Mouse (Mus musculus) G1E-ER4 (cell line): ENCODE data around the gene Synj2. TPM values are rescaled to one million over a fixed set of nuclear protein-coding genes. Genes with fewer than 3 reads are reported as not detected.

Experiments used
- GATA1 ChIP-seq: IDR thresholded peaks from one replicate; pipeline ENCODE4 v1.8.0; 2012; ENCODE audit warnings: low read length, inconsistent platforms
- polyA plus RNA-seq: library from polyadenylated mRNA; stranded (reverse); fragments of >175 nt; gene quantifications from 2 replicates; pipeline ENCODE4 v1.2.3, GENCODE M21; 2012

Synj2 gene
- polyA plus RNA-seq, 1 experiment = not detected

DNA sequence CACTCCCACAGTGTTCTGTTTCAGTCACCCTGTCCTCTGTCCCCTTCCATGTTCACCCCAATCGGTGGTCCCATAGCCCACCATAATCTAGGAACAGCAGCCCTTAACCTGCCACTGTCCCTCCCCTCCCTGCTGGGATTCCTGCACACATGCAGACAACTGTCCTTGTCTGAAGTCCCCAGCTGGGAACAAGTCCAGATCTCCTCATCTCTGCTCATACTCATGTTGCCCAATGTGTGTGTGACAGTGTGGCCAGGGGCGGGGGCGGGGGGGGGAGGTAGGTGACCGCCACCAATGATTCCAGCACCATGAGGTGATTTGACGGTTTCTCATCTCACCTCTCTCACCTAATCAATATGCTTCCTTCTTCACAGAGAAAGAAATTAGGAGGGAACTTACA, 17.1 kb downstream of the Synj2 start:
- no peak for TF ChIP-seq GATA1

DNA sequence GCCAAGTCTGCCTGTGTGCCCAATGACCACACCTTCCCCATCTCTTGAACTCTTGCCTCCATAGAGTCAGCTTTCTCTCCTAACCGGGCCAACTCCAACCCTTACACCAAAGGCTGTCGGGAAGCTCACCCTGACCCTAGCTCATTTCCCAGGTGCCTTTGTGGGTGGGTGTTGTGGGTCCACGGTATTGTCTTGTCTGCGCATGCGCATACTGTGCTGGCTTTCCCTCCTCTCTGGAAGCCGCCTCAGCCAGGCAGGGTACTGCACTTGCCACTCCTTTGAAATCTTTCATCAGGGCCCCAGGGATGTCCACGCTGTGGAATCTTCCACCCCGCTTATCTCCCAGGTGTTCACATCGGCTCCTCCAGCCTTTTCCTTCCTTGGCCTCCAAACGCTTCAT, 17.6 kb downstream of the Synj2 start:
- no peak for TF ChIP-seq GATA1

DNA sequence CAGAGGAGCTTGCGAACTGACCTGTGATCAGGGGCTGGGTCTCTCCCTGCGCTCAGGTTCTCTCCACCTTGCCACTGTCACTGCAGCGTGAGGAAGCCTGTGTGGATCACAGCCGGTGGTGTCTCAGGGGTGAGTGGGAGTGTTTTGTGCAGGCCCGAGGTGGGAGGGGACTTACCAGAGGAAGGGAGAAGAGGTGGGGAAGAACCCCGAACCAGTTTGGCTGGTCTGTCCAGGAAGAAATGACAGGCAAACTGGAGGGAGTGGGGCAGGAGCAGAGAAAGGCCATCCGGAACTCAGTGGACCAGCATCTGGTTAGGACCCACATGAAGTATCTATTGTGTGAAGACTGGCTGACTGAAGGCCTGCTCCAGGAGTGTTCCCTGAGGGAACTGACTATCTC, 18.0 kb downstream of the Synj2 start:
- TF ChIP-seq GATA1 = no peak

DNA sequence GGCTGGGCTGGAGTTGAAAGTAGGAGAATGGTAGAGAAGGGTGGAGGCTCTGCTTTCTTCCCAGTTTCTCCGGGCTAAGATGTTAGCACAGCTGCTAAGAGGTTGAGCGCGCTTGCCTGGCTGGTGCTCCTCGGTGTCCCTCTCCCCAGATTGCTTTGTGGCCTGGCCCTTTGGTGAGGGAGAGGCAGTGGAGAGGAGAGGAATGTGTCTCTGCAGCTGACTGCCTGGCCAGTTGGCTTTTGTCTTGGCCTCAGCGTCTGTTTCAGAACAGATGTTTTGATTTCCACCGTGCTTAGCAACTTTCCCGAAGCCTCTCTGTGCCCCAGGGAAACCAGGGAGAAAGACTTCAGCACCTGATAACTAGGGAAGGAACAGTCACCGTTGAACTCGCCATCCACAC, 18.7 kb downstream of the Synj2 start:
- no peak for TF ChIP-seq GATA1

DNA sequence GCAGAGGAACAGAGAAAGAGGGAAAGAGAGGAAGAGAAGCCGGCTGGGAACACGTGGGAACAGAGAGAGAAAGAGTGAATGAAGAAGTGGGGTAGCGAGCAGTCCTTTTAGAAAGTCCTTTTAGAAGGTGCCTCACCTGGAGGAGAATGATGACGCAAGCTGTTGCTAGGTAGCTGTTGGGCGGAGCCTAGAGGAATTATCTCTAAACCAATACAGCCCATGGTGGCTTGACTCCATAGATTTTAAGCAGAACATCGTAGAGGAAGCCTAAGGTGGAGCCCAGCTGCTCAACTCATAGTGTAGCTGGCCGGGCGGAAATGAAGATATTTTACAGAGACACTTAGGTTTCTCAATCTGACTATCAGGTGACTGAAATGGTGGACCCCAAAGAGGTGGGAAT, 22.7 kb downstream of the Synj2 start:
- TF ChIP-seq GATA1 = no peak

DNA sequence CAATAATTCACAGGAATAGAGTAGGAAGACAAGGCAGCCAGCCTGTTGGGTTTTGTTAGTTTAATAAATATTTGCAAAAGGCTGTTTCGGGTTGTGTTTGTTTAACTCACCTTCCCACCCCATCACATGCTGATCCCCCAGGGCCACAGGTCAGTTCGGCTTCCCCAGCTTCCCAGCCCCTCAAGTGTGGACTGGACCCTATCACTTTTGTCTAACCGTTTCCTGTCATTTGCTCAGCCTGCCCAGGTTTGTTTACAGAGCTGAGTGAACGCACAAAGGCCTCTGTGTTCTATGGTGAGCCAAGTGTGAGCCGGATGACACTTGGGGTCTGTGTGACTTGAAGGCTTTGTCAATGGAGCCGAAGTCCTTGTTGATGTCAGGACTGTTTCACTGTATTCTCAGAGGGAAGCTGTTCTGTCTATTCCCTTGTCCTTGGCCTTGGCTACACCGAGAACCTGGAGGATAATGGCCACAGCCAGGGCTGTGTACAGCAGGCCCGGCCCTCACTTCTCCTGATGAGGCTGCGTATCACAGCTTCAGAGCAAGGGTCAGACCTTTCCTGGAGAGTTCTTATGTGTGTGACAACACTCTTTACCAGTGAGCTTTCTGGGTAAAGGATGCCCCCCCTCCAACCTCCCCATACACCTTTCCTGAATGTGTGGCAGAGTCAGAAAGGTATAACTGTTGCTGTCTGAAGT, 24.2 kb downstream of the Synj2 start:
- TF ChIP-seq GATA1 = no peak

DNA sequence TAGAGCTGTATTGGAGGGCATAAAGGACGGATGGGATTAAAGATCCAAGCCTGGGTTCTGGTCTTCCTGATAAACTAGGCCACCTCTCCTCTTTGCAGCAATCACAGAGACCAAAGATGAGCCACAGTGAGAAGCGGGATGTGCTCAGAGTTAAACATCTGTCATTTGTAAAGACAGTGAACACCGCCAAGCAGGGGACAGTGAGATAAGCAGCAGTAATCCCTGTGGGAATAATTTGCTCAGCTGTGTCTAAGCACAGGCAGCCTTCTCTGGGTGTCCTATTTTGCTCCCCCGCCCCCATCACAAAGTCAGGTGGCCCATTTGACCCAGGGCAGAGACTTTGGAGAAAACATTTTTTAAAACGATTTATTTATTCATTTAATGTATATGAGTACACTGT, 25.6 kb downstream of the Synj2 start:
- no peak for TF ChIP-seq GATA1

DNA sequence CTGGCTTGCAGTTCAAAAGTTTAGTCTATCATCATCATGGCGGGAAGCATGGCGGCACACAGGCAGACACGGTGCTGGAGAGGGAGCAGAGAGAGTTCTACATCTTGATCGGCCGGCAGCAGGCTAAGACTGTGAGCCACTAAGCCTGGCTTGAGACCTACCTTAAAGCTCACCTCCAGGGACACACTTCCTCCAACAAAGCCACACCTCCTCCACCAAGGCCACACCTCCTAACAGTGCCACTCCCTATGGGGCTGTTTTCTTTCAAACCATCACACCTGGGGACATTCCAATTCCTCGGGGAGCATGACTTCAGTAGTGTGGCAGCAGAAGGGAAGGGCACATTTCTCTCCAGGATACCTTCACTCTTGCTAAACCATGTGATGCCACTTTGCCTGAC, 27.5 kb downstream of the Synj2 start:
- no peak for TF ChIP-seq GATA1

DNA sequence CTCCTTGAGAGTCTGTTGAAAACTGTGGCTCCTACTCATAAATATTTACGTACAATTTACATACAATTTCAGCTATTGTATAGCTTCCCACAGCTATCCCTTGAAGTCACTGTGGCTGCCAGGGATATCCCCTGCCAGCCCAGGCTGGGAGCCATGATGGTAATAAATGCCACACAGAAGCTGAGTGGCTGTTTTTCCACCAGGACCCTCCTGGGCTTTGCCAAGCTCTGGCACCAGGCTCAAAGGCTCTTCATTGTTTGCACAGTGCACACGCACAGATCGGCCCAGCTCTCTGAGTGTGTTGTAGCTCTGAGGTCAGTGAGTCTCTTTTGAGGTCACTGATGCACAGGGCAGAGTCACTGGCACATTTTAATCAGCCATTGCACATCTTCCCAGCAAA, 28.2 kb downstream of the Synj2 start:
- TF ChIP-seq GATA1 = no peak

DNA sequence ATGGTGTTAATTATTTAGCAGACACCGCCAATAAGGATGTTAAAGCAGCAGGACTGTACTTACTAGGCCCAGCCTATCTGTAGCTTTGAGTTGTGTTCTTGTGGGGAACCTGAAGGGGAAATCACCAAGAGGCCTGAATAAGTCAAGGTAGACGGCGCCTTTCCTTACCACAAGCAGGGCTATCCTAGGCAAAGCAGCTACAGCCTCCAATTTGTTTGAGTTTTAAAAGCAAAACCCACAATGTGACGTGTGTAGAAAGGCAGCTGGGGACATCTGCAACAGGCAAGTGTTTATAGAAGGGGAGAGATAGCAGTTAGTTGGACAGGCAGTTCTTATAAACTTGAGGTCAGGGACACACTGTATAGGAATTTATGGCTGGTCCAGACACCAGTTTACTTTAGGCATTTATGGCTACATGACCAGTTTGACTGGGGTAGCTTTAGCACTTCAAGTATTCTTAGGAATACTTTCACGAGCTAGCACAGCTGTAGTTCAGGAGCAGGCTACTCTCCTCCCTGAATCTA, 29.3 kb downstream of the Synj2 start:
- no peak for TF ChIP-seq GATA1

DNA sequence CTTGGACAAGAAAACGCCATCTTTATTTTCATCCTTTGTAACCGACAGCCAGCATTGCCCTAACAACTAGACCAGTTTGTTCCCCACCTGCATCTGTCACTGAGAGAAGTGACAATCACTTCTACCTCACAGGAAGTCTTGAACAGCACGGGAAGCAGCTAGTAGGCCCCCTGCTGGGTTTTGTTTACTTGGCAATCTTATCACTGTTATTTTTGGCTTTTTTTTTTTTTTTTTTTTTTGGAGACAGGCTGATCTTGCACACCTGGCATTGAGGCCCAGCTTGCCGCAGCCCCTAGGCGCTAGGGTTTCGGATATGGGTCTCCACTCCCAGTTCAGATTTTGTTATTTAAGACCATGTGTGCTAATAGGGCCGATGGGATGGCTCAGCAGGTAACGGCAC, 32.5 kb downstream of the Synj2 start:
- no peak for TF ChIP-seq GATA1

DNA sequence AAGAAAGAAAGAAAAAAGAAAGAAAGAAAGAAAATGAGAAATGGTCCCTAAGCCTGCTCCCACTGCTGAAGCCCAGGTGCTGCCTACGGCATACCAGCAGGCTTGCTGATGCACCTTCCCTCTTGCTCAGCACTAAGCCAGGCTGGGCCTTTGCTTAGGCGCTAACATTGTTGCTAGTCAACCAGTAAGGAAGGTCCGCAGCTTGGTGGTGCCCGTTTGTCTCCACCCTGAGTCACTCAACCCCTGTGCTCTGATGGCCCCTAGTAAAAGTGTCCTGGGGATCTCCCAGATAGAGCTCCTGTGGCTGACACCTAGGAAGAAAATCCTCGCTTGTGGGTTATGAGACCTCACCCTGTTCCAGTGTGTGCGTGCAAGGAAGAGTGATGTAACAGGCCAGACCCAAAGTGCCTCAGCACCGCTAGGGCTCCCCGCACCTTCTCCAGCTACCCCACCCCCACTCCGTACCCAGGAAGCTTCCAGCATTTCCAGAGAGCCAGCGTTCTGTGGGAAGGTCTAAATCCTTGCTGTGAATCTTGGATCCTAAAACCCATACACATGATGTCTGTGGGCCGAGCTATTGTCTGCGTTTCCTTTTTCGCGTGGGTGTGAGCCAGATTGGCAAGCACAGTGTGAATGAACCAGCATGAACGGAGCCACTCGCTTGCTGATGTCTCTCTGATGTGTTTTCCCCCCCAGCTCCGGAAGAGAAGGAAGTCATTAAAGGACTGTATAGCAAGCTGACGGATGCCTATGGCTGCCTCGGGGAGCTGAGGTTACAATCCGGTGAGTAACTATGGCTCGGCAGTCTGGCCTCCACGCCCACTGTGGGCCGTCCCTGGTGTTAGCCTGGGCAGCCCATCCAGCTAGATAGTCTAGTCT, 34.3 kb downstream of the Synj2 start:
- TF ChIP-seq GATA1 = no peak

DNA sequence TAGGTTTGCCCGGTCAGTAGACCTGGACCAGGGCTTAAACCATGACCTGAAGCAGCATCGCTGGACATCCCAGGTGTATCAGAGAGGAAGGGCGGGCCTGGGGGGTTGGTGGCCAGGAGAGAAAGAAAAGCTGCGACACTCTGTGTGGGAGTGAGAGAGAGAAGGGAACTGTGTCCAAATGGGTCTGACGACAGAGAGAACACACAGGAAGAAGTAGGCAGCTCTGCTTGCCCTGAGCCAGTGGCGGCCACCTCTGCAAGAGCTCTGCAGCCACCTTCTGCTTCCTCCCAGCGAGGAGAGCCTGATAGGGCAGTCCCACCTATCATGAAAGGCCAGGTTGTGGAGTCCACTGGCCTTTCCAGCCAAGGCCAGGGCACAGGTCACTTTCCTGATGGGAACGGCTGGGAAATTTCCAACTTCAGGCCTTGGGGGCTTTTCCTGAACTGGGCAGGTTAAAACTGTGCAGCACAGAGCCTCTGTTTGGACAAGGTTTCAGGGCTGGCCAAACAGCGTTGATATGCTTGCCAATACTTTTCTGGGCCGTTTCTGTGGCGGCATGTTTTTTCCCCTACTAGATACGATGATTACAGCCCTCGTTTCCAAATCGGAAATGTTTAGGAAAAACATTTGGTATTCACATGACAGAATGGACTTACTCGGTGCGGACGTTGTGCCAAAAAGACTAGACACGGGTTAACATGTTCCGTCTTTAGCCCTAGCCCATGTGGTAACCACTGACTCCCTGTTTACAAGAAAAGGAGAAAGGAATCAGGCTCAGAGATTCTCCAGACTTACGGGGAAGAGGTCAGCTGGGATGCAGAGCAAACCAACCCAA, 35.4 kb downstream of the Synj2 start:
- TF ChIP-seq GATA1 = no peak

DNA sequence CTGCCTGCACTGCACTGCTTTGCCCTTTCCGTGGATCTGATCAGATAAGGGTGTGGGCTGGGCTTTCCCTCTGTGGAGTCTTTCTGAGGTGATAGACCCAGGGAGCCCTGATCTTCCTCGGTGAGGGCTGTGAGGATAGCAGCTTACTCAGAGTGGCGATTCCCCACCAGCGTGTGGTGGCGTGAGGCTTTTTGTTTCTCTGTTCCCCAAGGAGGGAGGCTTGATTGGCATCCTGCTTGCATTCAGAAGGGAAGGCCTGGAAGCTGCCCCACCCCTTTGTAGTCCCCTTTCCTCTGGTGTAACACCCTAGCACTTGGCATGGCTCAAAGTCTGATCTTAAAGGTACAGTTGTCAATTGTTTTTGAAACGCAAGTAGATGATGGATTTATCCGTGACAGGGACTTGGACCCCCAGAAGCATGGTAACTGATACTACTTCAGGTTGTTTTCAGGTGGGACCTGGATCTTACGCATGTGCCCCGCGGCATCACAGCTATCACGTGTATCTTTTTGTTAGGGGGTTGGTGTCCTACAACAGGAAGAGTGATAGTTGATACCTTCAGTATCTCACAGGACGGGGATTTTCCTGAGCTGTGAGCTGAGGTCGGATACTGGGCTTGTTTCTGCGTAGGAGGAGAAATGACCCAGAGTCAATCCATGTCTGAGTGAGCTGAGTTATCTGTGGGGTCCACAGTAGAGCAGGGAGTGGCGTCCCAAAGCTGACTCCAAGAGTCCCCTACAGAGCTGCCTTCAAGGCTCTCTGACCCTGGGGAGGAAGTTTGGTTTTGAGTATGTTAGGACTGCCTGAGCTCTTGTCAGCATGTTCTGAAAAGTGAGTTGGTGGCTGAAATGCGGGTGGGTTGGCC, 36.2 kb downstream of the Synj2 start:
- no peak for TF ChIP-seq GATA1

DNA sequence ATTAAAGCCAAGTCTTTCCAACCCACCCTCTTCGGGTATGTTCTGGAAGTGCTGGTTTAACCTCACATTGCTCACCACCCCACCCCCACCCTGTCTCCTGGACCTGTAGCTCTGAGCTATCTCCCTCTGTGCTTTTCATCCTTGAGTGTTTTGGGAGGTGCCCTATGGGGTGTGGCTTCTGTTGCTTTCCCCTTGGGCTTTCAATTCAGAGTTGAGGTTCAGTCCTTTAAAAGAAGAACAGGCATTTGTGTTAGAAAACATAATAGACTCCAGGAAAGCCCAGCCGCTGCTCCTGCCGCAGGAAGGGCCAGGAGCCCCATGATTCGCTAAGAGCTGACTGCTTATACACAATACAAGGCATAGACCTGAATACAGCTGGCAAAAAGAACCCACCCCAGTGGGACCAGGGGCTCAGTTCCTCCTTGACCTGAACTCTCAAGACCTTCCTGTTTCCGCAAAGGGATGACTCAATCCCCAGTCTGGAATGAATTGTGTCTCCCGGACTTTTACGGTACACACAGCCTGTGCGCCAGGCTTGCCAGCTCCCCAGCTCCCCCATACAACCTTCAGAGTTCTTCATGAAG, 36.9 kb downstream of the Synj2 start:
- TF ChIP-seq GATA1 = no peak
